Mouse (Mus musculus) frontal cortex, postnatal 14 days (tissue): ENCODE results near the gene Hccs.
"Not testable (repeated sequence)": the region's sequence is repeated elsewhere in the genome, so short reads cannot be mapped to it uniquely, and the experiment has no call there.

ENCODE experiments used
- DNase-seq, 2 experiments: peaks; one replicate each; pipeline ENCODE4 v3.0.0; 2022; ENCODE audit warnings: low spot score in 2 of 2

The Hccs gene

GRCm38 (mm10) chrX:169319945-169320667, at the start of gene Hccs:
Gene Hccs (minus strand): TSS chrX:169320372.
- DNase-seq = peak; percentile 75 to 83

- no peak for DNase-seq
Measured at GRCm38 (mm10) chrX:169357146-169357772, 37.1 kb upstream of the Hccs start.

GRCm38 (mm10) chrX:169338213-169338612, 18.0 kb upstream of the Hccs start:
- no peak for DNase-seq

- no peak for DNase-seq
Measured at GRCm38 (mm10) chrX:169337559-169337958, 17.4 kb upstream of the Hccs start.

GRCm38 (mm10) chrX:169332264-169332663, 12.1 kb upstream of the Hccs start:
- DNase-seq = peak in 1 of 2 experiments; percentile 36

- DNase-seq = no peak
Measured at GRCm38 (mm10) chrX:169325929-169326595, 5.9 kb upstream of the Hccs start.

- not testable (repeated sequence) for DNase-seq
Measured at GRCm38 (mm10) chrX:169320668-169321005, 465 bp upstream of the Hccs start.

- no peak for DNase-seq
Measured at GRCm38 (mm10) chrX:169319066-169319760, 959 bp downstream of the Hccs start.

GRCm38 (mm10) chrX:169308559-169308958, 11.6 kb downstream of the Hccs start:
- DNase-seq = no peak

- no peak for DNase-seq
Measured at GRCm38 (mm10) chrX:169303945-169304344, 16.2 kb downstream of the Hccs start.

- no peak for DNase-seq
Measured at GRCm38 (mm10) chrX:169302271-169303045, 17.7 kb downstream of the Hccs start.

- DNase-seq = no peak
Measured at GRCm38 (mm10) chrX:169299579-169299978, 20.6 kb downstream of the Hccs start.

GRCm38 (mm10) chrX:169263433-169264172, 56.6 kb downstream of the Hccs start:
- no peak for DNase-seq

- no peak for DNase-seq
Measured at GRCm38 (mm10) chrX:169262212-169262611, 58.0 kb downstream of the Hccs start.

GRCm38 (mm10) chrX:169261034-169261433, 59.1 kb downstream of the Hccs start:
- DNase-seq = no peak

- no peak for DNase-seq
Measured at GRCm38 (mm10) chrX:169256741-169257140, 63.4 kb downstream of the Hccs start.

- no peak for DNase-seq
Measured at GRCm38 (mm10) chrX:169255915-169256314, 64.3 kb downstream of the Hccs start.

- no peak for DNase-seq
Measured at GRCm38 (mm10) chrX:169222357-169223062, 97.7 kb downstream of the Hccs start.

GRCm38 (mm10) chrX:169220064-169220463, 100.1 kb downstream of the Hccs start:
- no peak for DNase-seq

GRCm38 (mm10) chrX:169210019-169210418, 110.2 kb downstream of the Hccs start:
- DNase-seq = no peak
